Mouse (Mus musculus) hematopoietic stem cell, adult 5-6 weeks (primary cell): Measurements from ENCODE around the gene Sept5. TPM values are rescaled to one million over a fixed set of nuclear protein-coding genes. Genes with fewer than 3 reads are reported as not detected.

Experiments
- ATAC-seq, 2 experiments: fragments of 125-278 bp in 1 of 2; replicated peaks in 1 of 2; 2 replicates each; pipeline ENCODE4 v1.8.0; 2016 to 2017; ENCODE audit warnings: inconsistent platforms in 2 of 2, mild to moderate bottlenecking in 2 of 2, moderate number of reproducible peaks in 2 of 2, low read depth in 1 of 2, moderate TSS enrichment in 1 of 2; ENCODE audit not compliant: low FRiP score in 2 of 2, poor library complexity in 2 of 2, severe bottlenecking in 2 of 2, insufficient read depth in 1 of 2, low TSS enrichment in 1 of 2
- total RNA-seq: library from RNA; stranded (forward); fragments of 172-1452, 232-1000 nt; gene quantifications from 2 replicates; pipeline ENCODE4 v1.2.3, GENCODE M21; 2017

Sept5 gene
- total RNA-seq: 1.8 and 7.6 TPM in 2 replicates

- ATAC-seq: peak in 1 of 2 experiments; percentile 22; a peak in 1 of 4 replicates
Observed at GRCm38 (mm10) chr16:18629390-18630231, at the start of gene Sept5. Sept5 (minus strand) TSS chr16:18629954.

- peak in 1 of 2 experiments; percentile 32; a peak in 2 of 4 replicates for ATAC-seq
Observed at GRCm38 (mm10) chr16:18679112-18679511, 49.4 kb upstream of the Sept5 start.

- ATAC-seq: peak; percentile 76 to 82
Observed at GRCm38 (mm10) chr16:18677746-18678679, 48.3 kb upstream of the Sept5 start.

GRCm38 (mm10) chr16:18673005-18673404 lies 43.3 kb upstream of the Sept5 start:
- ATAC-seq: no peak

GRCm38 (mm10) chr16:18672027-18672426 lies 42.3 kb upstream of the Sept5 start:
- no peak for ATAC-seq

- no peak for ATAC-seq
Observed at GRCm38 (mm10) chr16:18669914-18670313, 40.2 kb upstream of the Sept5 start.

GRCm38 (mm10) chr16:18658597-18658996 lies 28.8 kb upstream of the Sept5 start:
- ATAC-seq: no peak

- peak; percentile 53 to 85 for ATAC-seq
Observed at GRCm38 (mm10) chr16:18655372-18656098, 25.8 kb upstream of the Sept5 start.

GRCm38 (mm10) chr16:18653290-18654160 lies 23.8 kb upstream of the Sept5 start:
- no peak for ATAC-seq

- no peak for ATAC-seq
Observed at GRCm38 (mm10) chr16:18649126-18649525, 19.4 kb upstream of the Sept5 start.

GRCm38 (mm10) chr16:18645329-18645728 lies 15.6 kb upstream of the Sept5 start:
- no peak for ATAC-seq

GRCm38 (mm10) chr16:18644485-18644884 lies 14.7 kb upstream of the Sept5 start:
- ATAC-seq: no peak

- peak in 1 of 2 experiments; percentile 73; a peak in 2 of 4 replicates for ATAC-seq
Observed at GRCm38 (mm10) chr16:18643406-18643998, 13.7 kb upstream of the Sept5 start.

GRCm38 (mm10) chr16:18642897-18643296 lies 13.1 kb upstream of the Sept5 start:
- no peak for ATAC-seq

GRCm38 (mm10) chr16:18642291-18642690 lies 12.5 kb upstream of the Sept5 start:
- ATAC-seq: no peak

- ATAC-seq: no peak
Observed at GRCm38 (mm10) chr16:18639382-18639929, 9.7 kb upstream of the Sept5 start.
